Mouse (Mus musculus) retina, adult 2 months (tissue): ENCODE measurements at regions not wholly inside any gene's neighbourhood (a gene's known extent, or its start where the extent isn't known, plus 50 kb on each side); places are given as distances from the start of the nearest gene placed in this dataset.

ENCODE experiments used
- DNase-seq: peaks from one replicate; pipeline ENCODE4 v3.0.0-alpha.2; 2012; ENCODE audit warnings: low read depth, low spot score

GRCm38 (mm10) chr13:72938156-72938874 lies 309.7 kb downstream of the Irx2 start:
- no peak for DNase-seq

- DNase-seq: no peak
These were observed 312.7 kb upstream of the Irx4 start for GRCm38 (mm10) chr13:72947374-72948165.

GRCm38 (mm10) chr13:72958616-72959518 lies 301.4 kb upstream of the Irx4 start:
- no peak for DNase-seq

- no peak for DNase-seq
These were observed 299.0 kb upstream of the Irx4 start for GRCm38 (mm10) chr13:72961291-72961690.

DNA sequence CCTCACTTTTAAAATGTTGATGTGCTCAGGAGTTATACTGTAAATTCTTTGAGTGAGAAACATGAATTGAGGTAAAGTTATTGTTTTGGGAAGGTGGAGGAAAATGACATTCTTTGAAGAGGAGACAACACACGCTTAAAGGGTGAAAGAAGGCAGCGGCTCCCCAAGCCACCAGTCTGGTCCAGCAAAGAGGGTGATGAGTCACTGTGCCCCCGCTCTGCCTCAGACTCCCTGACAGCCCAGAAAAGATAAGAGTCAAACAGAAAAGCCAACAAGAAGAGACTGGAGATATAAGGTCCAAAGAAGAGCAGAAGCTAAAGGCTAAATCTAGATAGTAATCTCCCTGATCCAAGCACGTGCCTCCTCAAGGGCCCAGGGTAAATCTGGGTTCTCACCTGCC lies 288.1 kb upstream of the Irx4 start:
- DNase-seq: no peak

DNA sequence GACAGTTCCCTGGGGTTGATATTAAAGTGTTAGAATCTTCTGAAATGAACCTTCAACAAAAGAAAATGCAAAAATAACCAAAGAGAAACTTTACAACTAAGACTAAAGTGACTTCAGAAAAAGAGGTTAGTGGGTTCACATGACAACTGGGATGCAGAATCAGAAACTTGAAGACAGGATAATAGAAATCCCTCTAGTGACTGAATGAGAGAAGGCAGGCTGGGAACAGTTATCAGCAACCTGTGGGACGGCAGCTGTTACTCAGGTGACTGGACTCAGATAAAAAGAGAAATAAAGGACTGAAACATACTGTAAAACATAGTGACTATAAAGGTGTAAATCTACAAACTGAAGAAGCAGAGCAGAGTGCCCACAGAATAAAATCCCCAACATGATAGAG lies 287.4 kb upstream of the Irx4 start:
- no peak for DNase-seq

- DNase-seq: no peak
These were observed 283.1 kb upstream of the Irx4 start for GRCm38 (mm10) chr13:72977213-72977612.

DNA sequence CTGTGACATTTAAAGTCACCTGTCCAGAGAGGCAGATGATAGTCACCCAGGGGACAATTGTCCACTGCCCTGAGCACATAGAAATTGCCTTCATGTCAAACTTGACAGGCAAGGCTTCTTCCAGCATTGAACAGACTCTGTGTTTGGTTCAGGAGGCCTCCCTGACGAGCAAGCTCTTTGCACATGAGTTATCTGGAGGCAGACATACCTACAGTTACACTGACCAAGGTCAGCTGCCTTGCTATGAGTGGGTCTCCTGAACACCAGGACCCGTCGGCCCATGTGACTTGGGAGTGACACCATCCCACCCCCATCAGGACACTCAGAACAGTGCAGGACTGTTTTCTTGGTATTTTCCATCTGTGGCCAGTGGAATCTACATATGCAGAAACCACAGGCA lies 282.3 kb upstream of the Irx4 start:
- DNase-seq: no peak

- no peak for DNase-seq
These were observed 281.3 kb upstream of the Irx4 start for GRCm38 (mm10) chr13:72978966-72979365.

- no peak for DNase-seq
These were observed 267.5 kb upstream of the Irx4 start for GRCm38 (mm10) chr13:72992589-72993409.

GRCm38 (mm10) chr13:72993410-72993858 lies 266.8 kb upstream of the Irx4 start:
- DNase-seq: no peak

- no peak for DNase-seq
These were observed 265.7 kb upstream of the Irx4 start for GRCm38 (mm10) chr13:72994538-72994937.

GRCm38 (mm10) chr13:73008856-73009546 lies 251.3 kb upstream of the Irx4 start:
- DNase-seq: no peak

DNA sequence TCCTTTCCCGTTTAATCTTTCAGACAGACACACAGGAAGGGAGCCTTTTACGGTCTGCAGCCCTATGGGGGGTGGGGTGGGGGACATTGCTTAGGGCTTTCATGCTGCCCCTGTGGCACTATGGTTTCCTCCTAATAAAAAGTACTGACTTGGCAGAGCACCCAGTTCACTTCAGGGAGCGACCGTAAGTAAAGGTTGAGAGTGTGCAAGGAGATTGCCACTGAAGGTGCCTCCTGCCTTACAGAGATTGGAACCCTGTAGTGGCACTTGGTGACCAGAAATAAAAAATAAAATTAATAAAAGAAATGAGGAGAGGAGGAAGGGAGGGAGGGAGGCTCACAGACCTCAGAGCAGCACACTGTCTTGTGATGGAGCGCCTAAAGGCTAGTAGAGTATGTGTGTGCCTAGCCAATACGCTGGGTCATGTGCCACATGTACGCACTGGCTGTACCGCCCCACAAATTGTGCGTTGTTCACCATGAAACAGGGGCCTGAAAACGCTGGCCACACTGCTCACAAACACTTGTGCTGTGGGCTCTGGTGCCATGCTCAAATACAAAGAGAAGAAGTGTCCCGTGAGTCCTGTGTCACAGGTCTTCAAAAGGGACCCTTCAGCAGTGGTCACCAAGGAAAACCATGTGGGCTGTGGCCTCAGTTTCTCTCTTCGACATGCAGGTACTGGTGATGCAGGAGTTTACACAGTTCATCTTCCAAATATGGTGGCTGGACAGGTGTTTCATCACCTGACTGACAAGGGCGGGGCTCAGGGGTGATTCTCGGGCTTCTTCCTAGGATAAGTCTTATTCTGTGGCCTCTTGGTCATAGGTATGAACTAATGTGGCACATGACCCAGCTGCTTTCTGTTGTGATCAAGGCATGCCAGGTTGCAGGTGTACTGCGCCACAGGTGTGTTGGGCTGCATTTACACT lies 250.5 kb upstream of the Irx4 start:
- no peak for DNase-seq

- no peak for DNase-seq
These were observed 241.1 kb upstream of the Irx4 start for GRCm38 (mm10) chr13:73019181-73019580.

GRCm38 (mm10) chr13:73031217-73031616 lies 229.1 kb upstream of the Irx4 start:
- DNase-seq: no peak

GRCm38 (mm10) chr13:73033055-73033454 lies 227.2 kb upstream of the Irx4 start:
- DNase-seq: peak; percentile 13

- no peak for DNase-seq
These were observed 226.0 kb upstream of the Irx4 start for GRCm38 (mm10) chr13:73034065-73034831.

- DNase-seq: no peak
These were observed 225.4 kb upstream of the Irx4 start for GRCm38 (mm10) chr13:73034886-73035285.
